Mouse (Mus musculus) testis, adult 2 months (tissue): ENCODE measurements around the gene Gm20388. TPM values are rescaled to one million over a fixed set of nuclear protein-coding genes. Genes with fewer than 3 reads are reported as not detected.
A peak's percentile ranks its signal among the peaks of the same experiment; 100 is the strongest.

Experiments
- H3K27ac ChIP-seq: fragments of 200-500 bp; 2 replicates; pipeline ENCODE4 v1.5.1; 2012; ENCODE audit warnings: low read depth, low read length; ENCODE audit not compliant: control insufficient read depth, insufficient read depth
- H3K27me3 ChIP-seq: fragments of 200-500 bp; 2 replicates; pipeline ENCODE4 v1.6.1; 2012; ENCODE audit warnings: mild to moderate bottlenecking, low read length, moderate library complexity; ENCODE audit not compliant: control insufficient read depth, insufficient read depth
- H3K36me3 ChIP-seq: fragments of 200-500 bp; 2 replicates; pipeline ENCODE4 v1.6.1; 2012; ENCODE audit warnings: mild to moderate bottlenecking, low read length; ENCODE audit not compliant: control insufficient read depth, insufficient read depth
- H3K4me1 ChIP-seq: fragments of 200-500 bp; 2 replicates; pipeline ENCODE4 v1.6.1; 2012; ENCODE audit warnings: low read length; ENCODE audit not compliant: control insufficient read depth, insufficient read depth
- H3K4me3 ChIP-seq: fragments of 200-500 bp; 2 replicates; pipeline ENCODE4 v1.5.1; 2012; ENCODE audit warnings: low read depth, mild to moderate bottlenecking, low read length, moderate library complexity, mixed read lengths; ENCODE audit not compliant: control insufficient read depth
- CTCF ChIP-seq: fragments of 200-500 bp; IDR thresholded peaks from 2 replicates; pipeline ENCODE4 v1.5.1; 2012; ENCODE audit warnings: low read depth, mild to moderate bottlenecking, inconsistent platforms, low read length, moderate library complexity; ENCODE audit not compliant: control insufficient read depth, insufficient read depth, insufficient replicate concordance
- POLR2A ChIP-seq: fragments of 200-500 bp; IDR thresholded peaks from 2 replicates; pipeline ENCODE4 v1.6.1; 2012; ENCODE audit warnings: low read depth, mild to moderate bottlenecking, inconsistent platforms, low read length, moderate library complexity; ENCODE audit not compliant: control insufficient read depth
- polyA plus RNA-seq: library from polyadenylated mRNA; depleted of rRNA; stranded (reverse); fragments of >200 nt; gene quantifications from 2 replicates; pipeline ENCODE4 v1.2.3, GENCODE M21; 2012

The Gm20388 gene
- polyA plus RNA-seq, 1 experiment, result 5.6 TPM

DNA sequence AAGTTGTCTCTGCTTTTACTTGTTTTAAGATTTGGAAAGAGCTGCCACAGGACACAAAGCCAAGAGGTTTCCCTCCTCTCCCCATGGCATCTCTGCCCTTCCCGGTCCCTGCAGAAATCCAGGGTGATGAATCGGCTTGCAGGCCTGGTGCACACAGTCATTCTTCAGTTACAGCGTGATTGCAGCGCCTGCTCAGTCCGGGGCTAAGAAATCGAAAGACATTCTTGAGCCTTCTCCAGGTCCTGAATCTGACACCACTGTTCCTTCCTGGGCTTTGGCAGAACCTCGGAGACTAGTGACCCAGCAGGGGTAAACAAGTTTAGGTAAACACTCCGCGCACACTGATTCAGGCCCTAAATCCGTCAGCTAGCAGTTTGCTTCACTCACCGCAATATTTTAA, 991.7 kb downstream of the Gm20388 start:
- H3K27ac ChIP-seq, result no peak overlapping the region
- H3K27me3 ChIP-seq, result no peaks in the 10 kb centered on the region
- peaks cover 6% of the 10 kb centered on the region for H3K4me1 ChIP-seq
- H3K36me3 ChIP-seq, result no peaks in the 10 kb centered on the region
- TF ChIP-seq POLR2A (no peak), CTCF (no peak)
- H3K4me3 ChIP-seq, result no peak overlapping the region

GRCm38 (mm10) chr8:120907671-120908070, 997.0 kb downstream of the Gm20388 start:
- H3K27ac ChIP-seq, result no peak overlapping the region
- no peaks in the 10 kb centered on the region for H3K27me3 ChIP-seq
- no peaks in the 10 kb centered on the region for H3K4me1 ChIP-seq
- H3K4me3 ChIP-seq, result no peak overlapping the region
- TF ChIP-seq POLR2A (no peak), CTCF (no peak)
- H3K36me3 ChIP-seq, result no peaks in the 10 kb centered on the region

DNA sequence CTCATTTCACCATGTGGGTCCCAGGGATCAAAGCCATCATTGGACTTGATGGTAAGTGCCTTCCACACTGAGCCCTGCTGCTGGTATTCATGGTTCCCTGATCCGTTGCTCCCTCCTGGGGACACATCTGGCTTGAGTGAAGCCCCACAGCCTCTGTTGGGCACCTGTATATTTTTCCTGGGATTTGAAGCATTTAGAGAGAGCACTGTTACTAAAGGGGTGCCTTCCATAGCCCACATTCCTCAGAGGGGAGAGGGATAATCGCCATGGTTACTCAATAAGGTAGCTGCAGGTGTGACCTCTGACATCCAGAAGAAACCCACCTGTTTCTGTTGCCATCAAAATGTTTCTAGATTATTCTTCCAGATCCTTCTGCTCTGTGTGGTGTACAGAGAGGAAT, 1000.3 kb downstream of the Gm20388 start:
- H3K27ac ChIP-seq, result no peak overlapping the region
- no peaks in the 10 kb centered on the region for H3K4me1 ChIP-seq
- no peak overlapping the region for H3K4me3 ChIP-seq
- no peaks in the 10 kb centered on the region for H3K27me3 ChIP-seq
- H3K36me3 ChIP-seq, result no peaks in the 10 kb centered on the region
- TF ChIP-seq POLR2A, result no peak
- TF ChIP-seq CTCF, result no peak

DNA sequence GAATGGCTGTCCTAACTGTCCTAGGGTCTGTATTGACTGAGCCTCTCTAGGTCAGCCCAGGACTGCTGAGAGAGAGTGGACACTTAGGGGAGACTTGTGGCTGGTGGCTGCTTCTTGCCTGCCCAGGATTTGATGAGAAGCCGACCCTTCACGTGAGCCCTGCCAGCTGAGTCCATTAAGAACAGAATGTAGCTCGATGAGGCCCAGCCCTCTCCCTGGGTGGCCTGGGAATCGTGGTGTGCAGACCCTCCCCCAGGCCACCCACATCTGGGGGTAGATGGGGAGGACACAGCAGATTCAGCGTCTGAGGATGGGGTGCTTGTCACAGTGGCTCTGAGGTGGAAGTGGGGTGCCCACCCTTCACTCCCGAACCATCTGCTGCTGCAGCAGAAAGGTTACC, 1001.8 kb downstream of the Gm20388 start:
- TF ChIP-seq POLR2A (no peak), CTCF (no peak)
- Histone ChIP-seq H3K4me1 (no peaks in the 10 kb centered on the region), H3K36me3 (no peaks in the 10 kb centered on the region), H3K27ac (no peak overlapping the region), H3K27me3 (no peaks in the 10 kb centered on the region), H3K4me3 (no peak overlapping the region)

GRCm38 (mm10) chr8:120916831-120917435, 1006.3 kb downstream of the Gm20388 start:
- TF ChIP-seq CTCF (no peak), POLR2A (no peak)
- Histone ChIP-seq H3K27me3 (no peaks in the 10 kb centered on the region), H3K36me3 (no peaks in the 10 kb centered on the region), H3K4me3 (no peak overlapping the region), H3K27ac (no peak overlapping the region), H3K4me1 (no peaks in the 10 kb centered on the region)

DNA sequence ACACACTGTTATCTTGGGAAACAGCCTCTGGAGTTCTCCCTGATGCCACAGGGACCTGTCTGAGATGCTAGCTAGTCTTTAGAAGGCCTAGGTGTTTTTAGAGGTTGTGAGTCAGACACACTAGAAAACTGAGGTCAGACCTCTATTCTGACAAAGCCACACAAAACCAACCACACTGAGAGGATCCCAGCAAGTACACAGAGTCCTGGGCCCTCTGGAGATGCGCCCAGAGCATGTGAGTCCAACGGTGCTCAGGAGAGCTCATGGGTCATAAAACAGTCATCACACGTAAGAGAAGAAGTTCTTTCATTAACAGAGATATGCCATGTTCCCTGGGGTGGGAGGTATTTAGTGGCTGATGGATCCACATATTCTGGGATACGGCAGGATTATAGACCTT, 1009.9 kb downstream of the Gm20388 start:
- Histone ChIP-seq H3K27me3 (no peaks in the 10 kb centered on the region), H3K4me3 (no peak overlapping the region), H3K27ac (no peak overlapping the region), H3K36me3 (no peaks in the 10 kb centered on the region), H3K4me1 (no peaks in the 10 kb centered on the region)
- TF ChIP-seq CTCF (no peak), POLR2A (no peak)

GRCm38 (mm10) chr8:120926201-120926600, 1015.6 kb downstream of the Gm20388 start:
- Histone ChIP-seq H3K27ac (0 out of 2 replicates have a peak overlapping the region, but pooled peaks have one; percentile 12), H3K27me3 (no peaks in the 10 kb centered on the region), H3K4me1 (no peaks in the 10 kb centered on the region), H3K36me3 (no peaks in the 10 kb centered on the region), H3K4me3 (no peak overlapping the region)
- TF ChIP-seq POLR2A, result no peak
- TF ChIP-seq CTCF, result no peak
